Mouse (Mus musculus) kidney, adult 2 months (tissue): ENCODE measurements around the gene Mreg.

Experiments
- CTCF ChIP-seq: fragments of 200-500 bp; conservative IDR thresholded peaks from 2 replicates; pipeline ENCODE4 v1.5.1; 2011; ENCODE audit warnings: low read depth, mild to moderate bottlenecking, control low read depth, low read length, moderate library complexity, mixed read lengths; ENCODE audit not compliant: insufficient read depth, insufficient read length
- POLR2A ChIP-seq: fragments of 200-500 bp; IDR thresholded peaks from one replicate; pipeline ENCODE4 v1.6.1; 2011; ENCODE audit warnings: low read depth, low read length, control low read depth

DNA sequence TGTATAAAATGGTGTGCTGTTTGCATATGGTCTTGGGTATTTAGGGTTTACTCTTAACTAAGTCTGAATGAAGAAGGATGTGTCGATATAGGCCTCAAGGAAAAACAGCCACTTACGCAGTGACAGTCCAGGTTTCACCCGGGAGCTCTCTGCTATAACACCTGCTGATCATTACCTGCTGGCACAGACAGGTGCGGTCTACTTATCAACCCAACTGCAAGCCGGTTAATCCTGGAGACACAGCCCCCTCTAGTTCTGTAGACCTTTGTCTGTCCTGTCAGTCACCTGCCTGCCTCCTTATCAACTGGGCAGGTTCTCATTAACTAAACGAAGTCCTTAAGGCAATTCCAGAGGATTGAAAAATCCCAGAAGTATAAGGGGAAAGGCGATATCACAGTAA, 37.9 kb downstream of the Mreg start:
- TF ChIP-seq POLR2A: no peak
- no peak for TF ChIP-seq CTCF
